Mouse (Mus musculus) thymus, adult 2 months (tissue): ENCODE measurements around the gene Syne1.

Experiments
- CTCF ChIP-seq: fragments of 200-500 bp; IDR thresholded peaks from 2 replicates; pipeline ENCODE4 v1.5.1; 2012; ENCODE audit warnings: mild to moderate bottlenecking, control low read depth, low read length, moderate library complexity, borderline replicate concordance; ENCODE audit not compliant: control insufficient read depth, poor library complexity, insufficient read depth; ENCODE audit errors: extremely low read depth
- POLR2A ChIP-seq: fragments of 200-500 bp; IDR thresholded peaks from 2 replicates; pipeline ENCODE4 v1.6.1; 2012; ENCODE audit warnings: mild to moderate bottlenecking, low read length, control low read depth, moderate library complexity; ENCODE audit not compliant: control insufficient read depth, poor library complexity, insufficient read depth; ENCODE audit errors: extremely low read depth

DNA sequence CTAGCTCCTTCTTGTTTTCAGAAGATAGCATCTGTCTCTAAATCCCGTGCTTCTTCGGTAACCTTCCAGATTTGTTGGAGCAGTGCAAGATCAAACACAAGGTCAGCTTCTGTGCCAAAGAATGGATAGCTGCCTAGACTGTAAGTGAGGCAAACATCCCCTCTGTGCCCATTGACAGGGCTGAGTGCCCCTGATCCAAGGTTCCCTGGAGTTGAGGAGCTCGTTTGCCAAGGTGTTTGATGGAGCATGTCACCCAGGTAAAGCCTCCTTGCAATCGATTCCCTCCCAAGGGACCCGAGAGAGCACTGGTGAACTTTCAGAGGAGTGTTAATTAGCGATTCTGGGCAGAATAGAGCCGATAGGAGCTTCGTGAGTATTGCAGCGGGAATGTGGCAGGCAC is 523.0 kb downstream of the Syne1 start:
- TF ChIP-seq CTCF (no peak), POLR2A (no peak)
